Mouse (Mus musculus) liver, postnatal 0 days (tissue): ENCODE data around the gene P2ry4. TPM values are rescaled to one million over a fixed set of nuclear protein-coding genes. Genes with fewer than 3 reads are reported as not detected.

Experiments
- ATAC-seq: fragments of 200-750 bp; cut with Nextera tagmentation; 2 replicates; pipeline ENCODE4 v1.8.0; 2017; ENCODE audit warnings: mild to moderate bottlenecking, moderate library complexity
- DNase-seq: peaks from one replicate; pipeline ENCODE4 v3.0.0-alpha.2; 2016
- H3K27ac ChIP-seq: fragments of 300-500 bp; sonication (generic); 2 replicates; pipeline ENCODE4 v1.5.1; 2014; ENCODE audit warnings: antibody characterized with exemption, moderate library complexity, mild to moderate bottlenecking, low read depth
- H3K27me3 ChIP-seq: fragments of 300-500 bp; sonication (generic); 2 replicates; pipeline ENCODE4 v1.6.1; 2014; ENCODE audit warnings: low read length, control low read depth, mixed read lengths; ENCODE audit not compliant: insufficient read depth
- H3K36me3 ChIP-seq: fragments of 300-500 bp; sonication (generic); replicated peaks from 2 replicates; pipeline ENCODE4 v1.6.1; 2014; ENCODE audit warnings: mild to moderate bottlenecking, control low read depth, low read length, moderate library complexity, mixed read lengths; ENCODE audit not compliant: insufficient read depth
- H3K4me1 ChIP-seq: fragments of 300-500 bp; sonication (generic); 2 replicates; pipeline ENCODE4 v1.6.1; 2014; ENCODE audit warnings: antibody characterized with exemption, mild to moderate bottlenecking, control low read depth; ENCODE audit not compliant: insufficient read depth
- H3K4me2 ChIP-seq: fragments of 300-500 bp; sonication (generic); 2 replicates; pipeline ENCODE4 v1.6.1; 2014; ENCODE audit warnings: low read depth, mild to moderate bottlenecking, low read length, moderate library complexity, mixed read lengths
- H3K4me3 ChIP-seq: fragments of 300-500 bp; sonication (generic); 2 replicates; pipeline ENCODE4 v1.5.1; 2014; ENCODE audit warnings: low read depth, low read length
- H3K9ac ChIP-seq: fragments of 300-500 bp; sonication (generic); replicated peaks from 2 replicates; pipeline ENCODE4 v1.6.1; 2014; ENCODE audit warnings: mild to moderate bottlenecking, moderate library complexity
- H3K9me3 ChIP-seq: fragments of 300-500 bp; sonication (generic); 2 replicates; pipeline ENCODE4 v1.6.1; 2016; ENCODE audit warnings: mild to moderate bottlenecking, control low read depth, low read length, mixed read lengths
- CTCF ChIP-seq: sonication (generic); IDR thresholded peaks from 2 replicates; pipeline ENCODE4 v1.5.1; 2016; ENCODE audit warnings: antibody characterized with exemption, low read depth
- EP300 ChIP-seq: IDR thresholded peaks from 2 replicates; pipeline ENCODE4 v1.6.1; 2016; ENCODE audit warnings: antibody characterized with exemption, low read depth, mild to moderate bottlenecking
- WGBS: fragments of 180-500 bp; shearing (Covaris S2); extraction: QIAGEN DNeasy Blood & Tissue Kit; methylation state at CpG from one replicate; pipeline ENCODE4 v1.1.7; 2014; ENCODE audit not compliant: insufficient replicate concordance; 5-methylcytosine and 5-hydroxymethylcytosine counted together
- polyA plus RNA-seq: library from polyadenylated mRNA; unstranded; fragments of >200 nt; fragmentation: Nextera tagmentation; extraction: Ambion mirVana; gene quantifications from 2 replicates; pipeline ENCODE4 v1.2.1, GENCODE M21; 2015

Gene P2ry4
- polyA plus RNA-seq, 1 experiment from 2014 or later, result 1.2 TPM

GRCm38 (mm10) chrX:100624242-100624641 lies 29.6 kb upstream of the P2ry4 start:
- Histone ChIP-seq H3K9ac (no peak overlapping the region), H3K27ac (no peak overlapping the region), H3K36me3 (peaks cover 16% of the 10 kb centered on the region), H3K4me2 (peak overlapping the region; percentile 71), H3K27me3 (no peaks in the 10 kb centered on the region), H3K4me1 (0 out of 2 replicates have a peak, but pooled peaks cover 2% of the 10 kb centered on the region), H3K9me3 (no peaks in the 10 kb centered on the region), H3K4me3 (peak overlapping the region; percentile 79; the same call in 1 of the 2 replicates)
- ATAC-seq (no peak), DNase-seq (no peak)
- TF ChIP-seq EP300 (peak; percentile 52; the same call in 1 of the 2 replicates), CTCF (no peak)
- 57% methylated on average over 4 of the region's 4 CpGs for WGBS

GRCm38 (mm10) chrX:100621366-100621765 lies 26.7 kb upstream of the P2ry4 start:
- TF ChIP-seq EP300, result no peak
- peak; percentile 28; the same call in 1 of the 2 replicates for TF ChIP-seq CTCF
- Histone ChIP-seq H3K9ac (no peak overlapping the region), H3K4me1 (0 out of 2 replicates have a peak, but pooled peaks cover 2% of the 10 kb centered on the region), H3K36me3 (peaks cover 12% of the 10 kb centered on the region), H3K27ac (no peak overlapping the region), H3K4me3 (no peak overlapping the region), H3K9me3 (no peaks in the 10 kb centered on the region), H3K4me2 (no peak overlapping the region), H3K27me3 (no peaks in the 10 kb centered on the region; the same call in 1 of the 2 replicates)
- no peak for DNase-seq
- ATAC-seq, result no peak
- 66% methylated on average over 2 of the region's 2 CpGs for WGBS

GRCm38 (mm10) chrX:100618488-100618887 lies 23.8 kb upstream of the P2ry4 start:
- no peaks in the 10 kb centered on the region for H3K9me3 ChIP-seq
- no peak overlapping the region for H3K4me3 ChIP-seq
- H3K9ac ChIP-seq, result no peak overlapping the region
- peaks cover 12% of the 10 kb centered on the region for H3K36me3 ChIP-seq
- no peak overlapping the region for H3K4me2 ChIP-seq
- no peaks in the 10 kb centered on the region; the same call in 1 of the 2 replicates for H3K27me3 ChIP-seq
- H3K27ac ChIP-seq, result no peak overlapping the region
- no peak for TF ChIP-seq CTCF
- TF ChIP-seq EP300, result no peak
- ATAC-seq, result no peak
- DNase-seq, result no peak
- WGBS, result 63% methylated on average over 3 of the region's 3 CpGs
- no peaks in the 10 kb centered on the region for H3K4me1 ChIP-seq

GRCm38 (mm10) chrX:100605314-100605713 lies 10.6 kb upstream of the P2ry4 start, which contains the start of gene Arr3:
Arr3 (plus strand) TSS chrX:100605497.
- Histone ChIP-seq H3K4me3 (no peak within 1 kb of the TSS), H3K4me1 (no peaks in the 10 kb centered on the region), H3K27me3 (0 out of 2 replicates have a peak, but pooled peaks cover 3% of the 10 kb centered on the region), H3K36me3 (no peaks in the 10 kb centered on the region), H3K9me3 (no peaks in the 10 kb centered on the region), H3K27ac (no peak within 1 kb of the TSS), H3K4me2 (no peak within 1 kb of the TSS), H3K9ac (no peak within 1 kb of the TSS)
- DNase-seq (no peak), ATAC-seq (no peak)
- WGBS, result 75% methylated on average over 1 of the region's 1 CpGs
- TF ChIP-seq CTCF (no peak), EP300 (no peak)

- H3K27ac ChIP-seq, result no peak overlapping the region
- H3K4me3 ChIP-seq, result no peak overlapping the region
- H3K4me1 ChIP-seq, result no peaks in the 10 kb centered on the region
- H3K9me3 ChIP-seq, result no peaks in the 10 kb centered on the region
- WGBS, result 66% methylated on average over 4 of the region's 4 CpGs
- 0 out of 2 replicates have a peak, but pooled peaks cover 3% of the 10 kb centered on the region for H3K27me3 ChIP-seq
- no peak for TF ChIP-seq CTCF
- no peak for TF ChIP-seq EP300
- H3K4me2 ChIP-seq, result no peak overlapping the region
- ATAC-seq (no peak), DNase-seq (no peak)
- no peak overlapping the region for H3K9ac ChIP-seq
- H3K36me3 ChIP-seq, result no peaks in the 10 kb centered on the region
Observed at GRCm38 (mm10) chrX:100599755-100600154, 5.1 kb upstream of the P2ry4 start.

- H3K27ac ChIP-seq, result no peak overlapping the region
- TF ChIP-seq CTCF (peak; percentile 62), EP300 (no peak)
- H3K9me3 ChIP-seq, result no peaks in the 10 kb centered on the region
- no peak overlapping the region for H3K4me2 ChIP-seq
- no peaks in the 10 kb centered on the region for H3K4me1 ChIP-seq
- WGBS, result 30% methylated on average over 5 of the region's 5 CpGs
- H3K27me3 ChIP-seq, result 0 out of 2 replicates have a peak, but pooled peaks cover 3% of the 10 kb centered on the region
- no peak overlapping the region for H3K9ac ChIP-seq
- no peaks in the 10 kb centered on the region for H3K36me3 ChIP-seq
- DNase-seq (peak; percentile 31), ATAC-seq (no peak)
- H3K4me3 ChIP-seq, result no peak overlapping the region
Observed at GRCm38 (mm10) chrX:100597439-100597838, 2.8 kb upstream of the P2ry4 start.
